Mouse (Mus musculus) neural tube, embryonic 14.5 days (tissue): ENCODE results near the gene Cel. TPM values are rescaled to one million over a fixed set of nuclear protein-coding genes. Genes with fewer than 3 reads are reported as not detected.
A peak's percentile ranks its signal among the peaks of the same experiment; 100 is the strongest.

ENCODE experiments used
- ATAC-seq: fragments of 200-750 bp; cut with Nextera tagmentation; 2 replicates; pipeline ENCODE4 v1.8.0; 2017; ENCODE audit warnings: low read depth, mild to moderate bottlenecking, moderate TSS enrichment, moderate library complexity
- H3K27ac ChIP-seq: fragments of 300-500 bp; sonication (generic); 2 replicates; pipeline ENCODE4 v1.5.1; 2014; ENCODE audit warnings: low read depth, mild to moderate bottlenecking, control low read depth, low read length, moderate library complexity, mixed read lengths
- H3K27me3 ChIP-seq: fragments of 300-500 bp; sonication (generic); 2 replicates; pipeline ENCODE4 v1.6.1; 2014; ENCODE audit warnings: low read length; ENCODE audit not compliant: control insufficient read depth, insufficient read depth
- H3K36me3 ChIP-seq: fragments of 300-500 bp; sonication (generic); 2 replicates; pipeline ENCODE4 v1.6.1; 2014; ENCODE audit warnings: low read length, mixed read lengths; ENCODE audit not compliant: control insufficient read depth, insufficient read depth
- H3K4me1 ChIP-seq: fragments of 300-500 bp; sonication (generic); 2 replicates; pipeline ENCODE4 v1.6.1; 2014; ENCODE audit warnings: low read length; ENCODE audit not compliant: control insufficient read depth, insufficient read depth
- H3K4me2 ChIP-seq: fragments of 300-500 bp; sonication (generic); 2 replicates; pipeline ENCODE4 v1.6.1; 2014; ENCODE audit warnings: mild to moderate bottlenecking, low read depth, low read length, control low read depth
- H3K4me3 ChIP-seq: fragments of 300-500 bp; sonication (generic); 2 replicates; pipeline ENCODE4 v1.5.1; 2014; ENCODE audit warnings: low read depth, low read length, control low read depth, mixed read lengths
- H3K9ac ChIP-seq: fragments of 300-500 bp; sonication (generic); replicated peaks from 2 replicates; pipeline ENCODE4 v1.6.1; 2014; ENCODE audit warnings: low read depth, mild to moderate bottlenecking, control low read depth, low read length, mixed read lengths
- H3K9me3 ChIP-seq: fragments of 300-500 bp; sonication (generic); 2 replicates; pipeline ENCODE4 v1.6.1; 2016; ENCODE audit warnings: low read length; ENCODE audit not compliant: control insufficient read depth
- WGBS: fragments of 180-500 bp; shearing (Covaris S2); extraction: QIAGEN DNeasy Blood & Tissue Kit; methylation state at CpG from one replicate; pipeline ENCODE4 v1.1.7; 2014; 5-methylcytosine and 5-hydroxymethylcytosine counted together
- polyA plus RNA-seq: library from polyadenylated mRNA; unstranded; fragments of >200 nt; fragmentation: Nextera tagmentation; extraction: Ambion mirVana; gene quantifications from 2 replicates; pipeline ENCODE4 v1.2.1, GENCODE M21; 2014

Gene Cel
- polyA plus RNA-seq, 1 experiment from 2014 or later, result not detected

DNA sequence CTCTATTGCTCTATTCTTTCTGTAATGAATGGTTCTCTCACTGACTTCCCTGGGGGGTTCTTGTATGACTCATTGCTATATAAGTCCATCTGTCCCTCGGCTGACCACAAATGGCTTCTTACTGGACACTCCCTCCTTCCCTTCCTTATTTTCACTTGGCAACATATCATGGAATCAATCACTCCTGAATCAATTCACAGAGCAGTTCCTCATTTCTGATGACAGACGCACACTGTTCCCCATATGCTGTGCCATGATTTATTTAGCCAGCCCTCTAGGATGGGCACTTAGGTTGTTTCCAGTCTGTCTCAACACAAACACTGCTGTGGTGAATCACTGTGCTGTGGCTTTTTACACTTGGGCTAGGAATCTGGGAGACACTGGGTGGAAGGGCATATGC lies 28.3 kb upstream of the Cel start:
- H3K9ac ChIP-seq, result no peak overlapping the region
- WGBS, result 63% methylated on average over 2 of the region's 2 CpGs
- no peaks in the 10 kb centered on the region for H3K27me3 ChIP-seq
- no peak overlapping the region for H3K4me2 ChIP-seq
- H3K4me3 ChIP-seq, result no peak overlapping the region
- no peaks in the 10 kb centered on the region for H3K36me3 ChIP-seq
- no peaks in the 10 kb centered on the region for H3K9me3 ChIP-seq
- H3K27ac ChIP-seq, result no peak overlapping the region
- ATAC-seq, result no peak
- no peaks in the 10 kb centered on the region for H3K4me1 ChIP-seq

GRCm38 (mm10) chr2:28588574-28588973 lies 25.4 kb upstream of the Cel start:
- H3K27me3 ChIP-seq, result no peaks in the 10 kb centered on the region
- no peak overlapping the region for H3K4me2 ChIP-seq
- no peak overlapping the region for H3K4me3 ChIP-seq
- no peaks in the 10 kb centered on the region for H3K4me1 ChIP-seq
- no peak overlapping the region for H3K27ac ChIP-seq
- no peaks in the 10 kb centered on the region for H3K9me3 ChIP-seq
- ATAC-seq, result no peak
- no peak overlapping the region for H3K9ac ChIP-seq
- H3K36me3 ChIP-seq, result no peaks in the 10 kb centered on the region
- 50% methylated on average over 1 of the region's 1 CpGs for WGBS

- no peaks in the 10 kb centered on the region for H3K36me3 ChIP-seq
- no peaks in the 10 kb centered on the region for H3K9me3 ChIP-seq
- WGBS, result 50% methylated on average over 2 of the region's 2 CpGs
These were observed 22.5 kb upstream of the Cel start for GRCm38 (mm10) chr2:28585730-28586129.

DNA sequence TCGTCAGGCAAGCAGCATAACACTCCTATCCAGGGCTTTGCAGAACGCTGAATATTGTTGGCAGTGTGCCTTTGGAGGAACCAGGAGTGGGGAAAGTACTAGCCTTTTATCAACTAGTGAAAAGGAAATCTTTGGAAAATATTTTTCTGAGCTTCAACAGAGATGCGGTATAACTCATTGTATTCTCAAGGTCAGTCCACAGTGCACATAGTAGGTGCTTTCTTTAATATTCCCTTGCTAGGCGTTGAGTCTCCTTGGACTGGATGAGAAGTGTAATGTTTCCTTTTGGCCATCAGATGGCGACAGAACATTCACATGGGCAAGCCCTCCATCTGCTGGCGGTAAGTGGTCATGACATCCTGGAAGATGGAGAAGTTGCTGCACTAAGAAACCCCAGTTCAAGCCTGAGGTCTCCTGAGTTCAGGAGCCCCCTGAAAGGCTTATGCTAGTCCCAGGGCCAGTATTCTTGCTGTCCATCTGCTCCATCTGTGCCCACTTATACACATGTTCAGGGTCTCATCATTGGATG lies 21.9 kb upstream of the Cel start:
- no peaks in the 10 kb centered on the region for H3K36me3 ChIP-seq
- 20% methylated on average over 6 of the region's 6 CpGs for WGBS
- no peaks in the 10 kb centered on the region for H3K27me3 ChIP-seq
- no peak overlapping the region for H3K4me3 ChIP-seq
- H3K4me2 ChIP-seq, result no peak overlapping the region
- H3K4me1 ChIP-seq, result peaks cover 10% of the 10 kb centered on the region
- H3K27ac ChIP-seq, result no peak overlapping the region
- no peak overlapping the region for H3K9ac ChIP-seq
- no peaks in the 10 kb centered on the region for H3K9me3 ChIP-seq
- ATAC-seq, result no peak

More at GRCm38 (mm10) chr2:28585730-28586129, 22.5 kb upstream of the Cel start:
- no peak overlapping the region for H3K9ac ChIP-seq
- no peak for ATAC-seq
- no peak overlapping the region for H3K4me2 ChIP-seq
- H3K27ac ChIP-seq, result no peak overlapping the region
- H3K27me3 ChIP-seq, result no peaks in the 10 kb centered on the region
- H3K4me3 ChIP-seq, result no peak overlapping the region
- peaks cover 10% of the 10 kb centered on the region for H3K4me1 ChIP-seq

DNA sequence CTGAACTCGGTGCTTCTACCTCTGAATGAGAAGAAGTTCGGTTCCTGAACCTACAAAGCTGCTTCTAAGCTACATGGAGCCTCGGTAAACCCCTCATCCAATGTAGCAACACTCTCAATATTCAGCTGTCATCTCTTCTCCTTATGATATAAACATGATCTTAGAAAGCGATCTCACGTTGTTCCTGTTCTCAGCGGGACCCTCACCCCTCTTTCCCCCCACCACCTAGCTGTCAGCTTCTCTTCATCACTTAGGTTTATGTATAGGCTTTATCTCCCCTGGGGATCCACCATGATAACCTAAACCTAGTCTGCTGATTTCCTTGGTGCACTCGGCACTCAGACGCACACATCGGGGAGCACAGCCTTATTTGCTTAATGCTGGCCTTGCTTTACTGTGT lies 20.4 kb upstream of the Cel start, which contains the start of gene Gtf3c5:
TSS of gene Gtf3c5 (minus strand) at position 101 of the 400 bp plus-strand sequence.
- WGBS, result 77% methylated on average over 9 of the region's 9 CpGs
- no peaks in the 10 kb centered on the region for H3K27me3 ChIP-seq
- ATAC-seq, result no peak

GRCm38 (mm10) chr2:28582647-28583353 lies 19.6 kb upstream of the Cel start:
- Histone ChIP-seq H3K36me3 (0 out of 2 replicates have a peak, but pooled peaks cover 10% of the 10 kb centered on the region), H3K9ac (peak overlapping the region; percentile 69), H3K4me2 (peak overlapping the region; percentile 70), H3K27ac (peak overlapping the region; percentile 89), H3K9me3 (no peaks in the 10 kb centered on the region), H3K4me1 (peaks cover 10% of the 10 kb centered on the region), H3K4me3 (peak overlapping the region; percentile 60), H3K27me3 (no peaks in the 10 kb centered on the region)
- WGBS, result under 1% methylated on average over 56 of the region's 56 CpGs
- peak; percentile 91 for ATAC-seq

More for the DNA sequence above, 20.4 kb upstream of the Cel start, which contains the start of gene Gtf3c5:
- H3K9me3 ChIP-seq, result no peaks in the 10 kb centered on the region
- H3K4me2 ChIP-seq, result peak within 1 kb of the TSS; percentile 70
- H3K4me1 ChIP-seq, result peaks cover 10% of the 10 kb centered on the region
- H3K4me3 ChIP-seq, result peak within 1 kb of the TSS; percentile 60
- H3K9ac ChIP-seq, result peak within 1 kb of the TSS; percentile 69
- H3K36me3 ChIP-seq, result 0 out of 2 replicates have a peak, but pooled peaks cover 9% of the 10 kb centered on the region
- H3K27ac ChIP-seq, result peak within 1 kb of the TSS; percentile 89

- no peak overlapping the region for H3K4me3 ChIP-seq
- no peak for ATAC-seq
- no peak overlapping the region for H3K27ac ChIP-seq
- 74% methylated on average over 5 of the region's 5 CpGs for WGBS
- peaks cover 10% of the 10 kb centered on the region for H3K4me1 ChIP-seq
- H3K9me3 ChIP-seq, result no peaks in the 10 kb centered on the region
- H3K27me3 ChIP-seq, result no peaks in the 10 kb centered on the region
- H3K9ac ChIP-seq, result no peak overlapping the region
- peaks cover 36% of the 10 kb centered on the region for H3K36me3 ChIP-seq
- H3K4me2 ChIP-seq, result no peak overlapping the region
These were observed 14.8 kb upstream of the Cel start for GRCm38 (mm10) chr2:28578003-28578402.

DNA sequence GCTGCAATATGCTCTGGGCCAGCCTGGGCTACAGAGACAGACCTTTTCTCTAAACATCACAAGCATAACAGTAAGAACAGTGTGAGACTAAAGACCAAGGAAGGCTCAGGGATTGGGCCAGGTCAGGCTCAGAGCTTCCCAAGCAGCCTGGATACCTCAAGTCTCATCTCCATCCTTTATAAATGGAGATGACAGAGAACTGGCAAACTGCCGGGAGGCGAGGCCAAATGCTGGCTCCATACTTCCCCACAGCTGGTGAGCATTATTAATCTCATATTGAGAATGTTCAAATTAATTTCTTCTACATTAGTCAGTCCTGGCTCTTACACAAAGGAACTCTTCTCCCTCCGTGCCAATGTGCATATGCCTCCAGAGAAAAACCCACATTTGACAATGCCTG lies 13.6 kb upstream of the Cel start:
- ATAC-seq, result no peak
- no peak overlapping the region for H3K4me3 ChIP-seq
- H3K27me3 ChIP-seq, result no peaks in the 10 kb centered on the region
- H3K27ac ChIP-seq, result no peak overlapping the region
- H3K36me3 ChIP-seq, result peaks cover 46% of the 10 kb centered on the region
- peaks cover 7% of the 10 kb centered on the region for H3K4me1 ChIP-seq
- H3K4me2 ChIP-seq, result no peak overlapping the region
- 91% methylated on average over 3 of the region's 3 CpGs for WGBS
- H3K9me3 ChIP-seq, result no peaks in the 10 kb centered on the region
- H3K9ac ChIP-seq, result no peak overlapping the region

DNA sequence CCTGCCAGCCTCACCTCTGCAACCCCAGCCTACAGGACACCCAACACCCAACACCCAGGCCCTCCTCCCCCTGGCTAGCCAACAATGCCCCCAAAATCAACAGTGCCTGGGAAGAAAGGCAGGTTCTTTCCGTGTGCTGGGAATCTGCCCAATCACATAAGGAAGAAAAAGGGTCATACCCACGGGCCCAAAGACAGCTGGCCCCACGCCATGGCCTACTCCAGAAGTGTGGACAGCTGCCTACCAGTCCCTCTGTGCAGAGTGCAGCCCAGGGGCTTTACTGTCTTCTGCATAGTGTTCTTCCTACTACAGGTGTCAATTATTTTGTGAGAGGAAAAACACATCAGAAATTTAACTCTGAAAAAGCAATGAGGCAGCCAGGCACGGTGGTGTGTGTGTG lies 12.1 kb upstream of the Cel start:
- no peaks in the 10 kb centered on the region for H3K27me3 ChIP-seq
- H3K4me1 ChIP-seq, result no peaks in the 10 kb centered on the region
- H3K36me3 ChIP-seq, result peaks cover 58% of the 10 kb centered on the region
- H3K4me2 ChIP-seq, result no peak overlapping the region
- H3K9ac ChIP-seq, result no peak overlapping the region
- ATAC-seq, result no peak
- H3K27ac ChIP-seq, result no peak overlapping the region
- no peaks in the 10 kb centered on the region for H3K9me3 ChIP-seq
- no peak overlapping the region for H3K4me3 ChIP-seq
- WGBS, result 88% methylated on average over 4 of the region's 4 CpGs
